Mouse (Mus musculus) megakaryocyte, embryonic 14.5 days (primary cell): ENCODE results near the gene Kcnmb4.

ENCODE experiments used
- FLI1 ChIP-seq: IDR thresholded peaks from 2 replicates; pipeline ENCODE4 v1.6.1; 2012; ENCODE audit warnings: low read length, inconsistent platforms, mixed read lengths
- GATA1 ChIP-seq: IDR thresholded peaks from 3 replicates; pipeline ENCODE4 v1.6.1; 2012; ENCODE audit warnings: mixed read lengths, low read length, inconsistent platforms, borderline replicate concordance

DNA sequence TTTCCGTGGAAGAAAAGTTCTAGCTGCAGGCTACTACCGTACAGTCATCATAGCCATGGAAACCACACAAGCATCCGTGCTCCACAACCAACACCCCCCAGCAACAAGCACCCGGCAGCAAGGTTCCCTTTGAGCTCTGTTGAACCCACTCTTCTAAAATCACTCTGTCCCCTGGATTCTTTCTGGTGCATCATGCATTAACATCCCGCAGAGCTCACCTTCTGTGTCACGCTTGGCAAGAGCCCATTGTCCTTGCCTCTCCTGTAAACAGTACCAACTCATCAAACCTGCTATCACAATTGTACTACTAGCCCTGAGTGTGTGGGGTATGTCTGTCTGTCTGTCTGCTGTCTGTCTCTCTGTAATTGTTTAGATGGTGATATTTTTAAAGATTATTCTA lies 99.6 kb downstream of the Kcnmb4 start:
- TF ChIP-seq GATA1 (no peak), FLI1 (no peak)
